Mouse (Mus musculus) forebrain, embryonic 15.5 days (tissue): ENCODE results near the gene Scn3a. TPM values are rescaled to one million over a fixed set of nuclear protein-coding genes. Genes with fewer than 3 reads are reported as not detected.

Experiments used
- ATAC-seq: fragments of 200-750 bp; cut with Nextera tagmentation; replicated peaks from 2 replicates; pipeline ENCODE4 v1.8.0; 2017; ENCODE audit warnings: mild to moderate bottlenecking, moderate TSS enrichment, moderate library complexity
- H3K27ac ChIP-seq: fragments of 300-500 bp; sonication (generic); replicated peaks from 2 replicates; pipeline ENCODE4 v1.5.1; 2015; ENCODE audit warnings: mild to moderate bottlenecking, inconsistent platforms
- H3K27me3 ChIP-seq: fragments of 300-500 bp; sonication (generic); 2 replicates; pipeline ENCODE4 v1.6.1; 2015; ENCODE audit warnings: inconsistent platforms
- H3K36me3 ChIP-seq: fragments of 300-500 bp; sonication (generic); 2 replicates; pipeline ENCODE4 v1.6.1; 2015; ENCODE audit warnings: mild to moderate bottlenecking, inconsistent platforms
- H3K4me1 ChIP-seq: fragments of 300-500 bp; sonication (generic); 2 replicates; pipeline ENCODE4 v1.6.1; 2015; ENCODE audit warnings: inconsistent platforms
- H3K4me2 ChIP-seq: fragments of 300-500 bp; sonication (generic); replicated peaks from 2 replicates; pipeline ENCODE4 v1.6.1; 2015; ENCODE audit warnings: mild to moderate bottlenecking, inconsistent platforms
- H3K4me3 ChIP-seq: fragments of 300-500 bp; sonication (generic); 2 replicates; pipeline ENCODE4 v1.5.1; 2015; ENCODE audit warnings: mild to moderate bottlenecking, inconsistent platforms
- H3K9ac ChIP-seq: fragments of 300-500 bp; sonication (generic); replicated peaks from 2 replicates; pipeline ENCODE4 v1.6.1; 2015; ENCODE audit warnings: mild to moderate bottlenecking, inconsistent platforms
- H3K9me3 ChIP-seq: fragments of 300-500 bp; sonication (generic); 2 replicates; pipeline ENCODE4 v1.6.1; 2016; ENCODE audit warnings: inconsistent platforms
- WGBS: fragments of 180-500 bp; shearing (Covaris S2); methylation state at CpG from one replicate; pipeline ENCODE4 v1.1.7; 2015; ENCODE audit warnings: mixed read lengths; 5-methylcytosine and 5-hydroxymethylcytosine counted together
- polyA plus RNA-seq: library from polyadenylated mRNA; unstranded; fragments of >200 nt; fragmentation: Nextera tagmentation; extraction: Ambion mirVana; gene quantifications from 2 replicates; pipeline ENCODE4 v1.2.1, GENCODE M21; 2015

Gene Scn3a
- 45.1 and 51.9 TPM in 2 replicates for polyA plus RNA-seq

GRCm38 (mm10) chr2:65566793-65567787 lies at the start of gene Scn3a:
TSS of gene Scn3a (minus strand) at chr2:65567627.
- WGBS = 11% methylated on average over 16 of the region's 16 CpGs
- peak; percentile 79 for ATAC-seq
- no peaks in the 10 kb centered on the region for H3K9me3 ChIP-seq
- H3K27ac ChIP-seq = peak within 1 kb of the TSS; percentile 86
- H3K4me2 ChIP-seq = peak within 1 kb of the TSS; percentile 51
- no peaks in the 10 kb centered on the region for H3K27me3 ChIP-seq
- H3K36me3 ChIP-seq = no peaks in the 10 kb centered on the region
- H3K4me1 ChIP-seq = peaks cover 25% of the 10 kb centered on the region
- peak within 1 kb of the TSS; percentile 49 for H3K4me3 ChIP-seq
- H3K9ac ChIP-seq = peak within 1 kb of the TSS; percentile 58

- no peak for ATAC-seq
- Histone ChIP-seq H3K4me2 (no peak overlapping the region), H3K9me3 (no peaks in the 10 kb centered on the region), H3K27me3 (no peaks in the 10 kb centered on the region), H3K36me3 (no peaks in the 10 kb centered on the region), H3K4me1 (no peaks in the 10 kb centered on the region), H3K27ac (no peak overlapping the region), H3K4me3 (no peak overlapping the region), H3K9ac (no peak overlapping the region)
- 85% methylated on average over 4 of the region's 4 CpGs for WGBS
Observed at GRCm38 (mm10) chr2:65611887-65612286, 44.5 kb upstream of the Scn3a start.

- no peaks in the 10 kb centered on the region for H3K4me1 ChIP-seq
- H3K27me3 ChIP-seq = no peaks in the 10 kb centered on the region
- no peak overlapping the region for H3K4me2 ChIP-seq
- no peak overlapping the region for H3K4me3 ChIP-seq
- H3K9me3 ChIP-seq = no peaks in the 10 kb centered on the region
- H3K36me3 ChIP-seq = no peaks in the 10 kb centered on the region
- ATAC-seq = no peak
- H3K27ac ChIP-seq = no peak overlapping the region
- no peak overlapping the region for H3K9ac ChIP-seq
Observed at GRCm38 (mm10) chr2:65607813-65608212, 40.4 kb upstream of the Scn3a start.

GRCm38 (mm10) chr2:65587679-65588078 lies 20.3 kb upstream of the Scn3a start:
- Histone ChIP-seq H3K4me3 (no peak overlapping the region), H3K27ac (no peak overlapping the region), H3K27me3 (no peaks in the 10 kb centered on the region), H3K36me3 (no peaks in the 10 kb centered on the region), H3K4me1 (no peaks in the 10 kb centered on the region), H3K4me2 (no peak overlapping the region), H3K9ac (no peak overlapping the region), H3K9me3 (no peaks in the 10 kb centered on the region)
- 87% methylated on average over 5 of the region's 5 CpGs for WGBS
- ATAC-seq = no peak

- 94% methylated on average over 4 of the region's 4 CpGs for WGBS
- peak; percentile 51; the same call in 1 of the 2 replicates for ATAC-seq
- H3K9ac ChIP-seq = no peak overlapping the region
- no peaks in the 10 kb centered on the region for H3K36me3 ChIP-seq
- no peaks in the 10 kb centered on the region for H3K27me3 ChIP-seq
- H3K4me1 ChIP-seq = peaks cover 25% of the 10 kb centered on the region
- no peak overlapping the region for H3K27ac ChIP-seq
- H3K4me2 ChIP-seq = no peak overlapping the region
- no peak overlapping the region for H3K4me3 ChIP-seq
- no peaks in the 10 kb centered on the region for H3K9me3 ChIP-seq
Observed at GRCm38 (mm10) chr2:65567925-65568324, 498 bp upstream of the Scn3a start.

- ATAC-seq = no peak
- Histone ChIP-seq H3K9ac (no peak overlapping the region), H3K27me3 (no peaks in the 10 kb centered on the region), H3K27ac (no peak overlapping the region), H3K4me2 (peak overlapping the region; percentile 51), H3K36me3 (no peaks in the 10 kb centered on the region), H3K4me1 (peaks cover 25% of the 10 kb centered on the region), H3K9me3 (no peaks in the 10 kb centered on the region), H3K4me3 (peak overlapping the region; percentile 12)
- 39% methylated on average over 4 of the region's 4 CpGs for WGBS
Observed at GRCm38 (mm10) chr2:65563898-65564297, 3.5 kb downstream of the Scn3a start.

GRCm38 (mm10) chr2:65557719-65558118 lies 9.7 kb downstream of the Scn3a start:
- 78% methylated on average over 3 of the region's 3 CpGs for WGBS
- no peaks in the 10 kb centered on the region for H3K4me1 ChIP-seq
- no peaks in the 10 kb centered on the region for H3K36me3 ChIP-seq
- no peaks in the 10 kb centered on the region for H3K27me3 ChIP-seq
- no peak for ATAC-seq
- H3K4me2 ChIP-seq = no peak overlapping the region
- H3K9me3 ChIP-seq = no peaks in the 10 kb centered on the region
- H3K9ac ChIP-seq = no peak overlapping the region
- no peak overlapping the region for H3K27ac ChIP-seq
- no peak overlapping the region for H3K4me3 ChIP-seq

GRCm38 (mm10) chr2:65554662-65555061 lies 12.8 kb downstream of the Scn3a start:
- Histone ChIP-seq H3K4me1 (peaks cover 7% of the 10 kb centered on the region), H3K4me3 (no peak overlapping the region), H3K36me3 (no peaks in the 10 kb centered on the region), H3K9me3 (no peaks in the 10 kb centered on the region), H3K27ac (no peak overlapping the region), H3K4me2 (no peak overlapping the region), H3K27me3 (no peaks in the 10 kb centered on the region), H3K9ac (no peak overlapping the region)
- 81% methylated on average over 7 of the region's 7 CpGs for WGBS
- ATAC-seq = no peak

GRCm38 (mm10) chr2:65553473-65553872 lies 14.0 kb downstream of the Scn3a start:
- no peak overlapping the region for H3K9ac ChIP-seq
- peaks cover 7% of the 10 kb centered on the region for H3K4me1 ChIP-seq
- no peaks in the 10 kb centered on the region for H3K27me3 ChIP-seq
- no peak for ATAC-seq
- WGBS = 86% methylated on average over 3 of the region's 3 CpGs
- H3K4me3 ChIP-seq = no peak overlapping the region
- no peak overlapping the region for H3K4me2 ChIP-seq
- no peak overlapping the region for H3K27ac ChIP-seq
- H3K36me3 ChIP-seq = no peaks in the 10 kb centered on the region
- no peaks in the 10 kb centered on the region for H3K9me3 ChIP-seq

GRCm38 (mm10) chr2:65552727-65553126 lies 14.7 kb downstream of the Scn3a start:
- no peak overlapping the region for H3K9ac ChIP-seq
- ATAC-seq = 0 out of 2 replicates have a peak, but pooled peaks have one; percentile 4
- H3K4me1 ChIP-seq = peaks cover 7% of the 10 kb centered on the region
- WGBS = 41% methylated on average over 3 of the region's 3 CpGs
- no peak overlapping the region for H3K4me2 ChIP-seq
- no peak overlapping the region for H3K4me3 ChIP-seq
- H3K36me3 ChIP-seq = no peaks in the 10 kb centered on the region
- peak overlapping the region; percentile 25; the same call in 1 of the 2 replicates for H3K27ac ChIP-seq
- no peaks in the 10 kb centered on the region for H3K9me3 ChIP-seq
- no peaks in the 10 kb centered on the region for H3K27me3 ChIP-seq

GRCm38 (mm10) chr2:65552222-65552621 lies 15.2 kb downstream of the Scn3a start:
- Histone ChIP-seq H3K9me3 (no peaks in the 10 kb centered on the region), H3K4me3 (no peak overlapping the region), H3K4me1 (peaks cover 7% of the 10 kb centered on the region), H3K9ac (no peak overlapping the region), H3K27ac (peak overlapping the region; percentile 25; the same call in 1 of the 2 replicates), H3K27me3 (no peaks in the 10 kb centered on the region), H3K4me2 (no peak overlapping the region), H3K36me3 (no peaks in the 10 kb centered on the region)
- 52% methylated on average over 5 of the region's 5 CpGs for WGBS
- ATAC-seq = peak; percentile 20; the same call in 1 of the 2 replicates

GRCm38 (mm10) chr2:65551736-65552135 lies 15.7 kb downstream of the Scn3a start:
- H3K4me1 ChIP-seq = peaks cover 7% of the 10 kb centered on the region
- H3K9me3 ChIP-seq = no peaks in the 10 kb centered on the region
- H3K4me3 ChIP-seq = no peak overlapping the region
- H3K36me3 ChIP-seq = no peaks in the 10 kb centered on the region
- H3K9ac ChIP-seq = no peak overlapping the region
- H3K4me2 ChIP-seq = no peak overlapping the region
- H3K27me3 ChIP-seq = no peaks in the 10 kb centered on the region
- 35% methylated on average over 2 of the region's 2 CpGs for WGBS
- ATAC-seq = peak; percentile 32; the same call in 1 of the 2 replicates
- H3K27ac ChIP-seq = no peak overlapping the region
